Mouse (Mus musculus) left cerebral cortex, adult 11 months (tissue): Measurements from ENCODE around the gene Med12l.

Experiments
- DNase-seq: peaks from one replicate; pipeline ENCODE4 v3.0.0; 2022; ENCODE audit warnings: low spot score

Med12l gene

GRCm38 (mm10) chr3:59005271-59005995, at the start of gene Med12l:
Gene Med12l, plus strand, starts transcription at chr3:59005825.
- peak; percentile 69 for DNase-seq

- no peak for DNase-seq
Observed at GRCm38 (mm10) chr3:58961166-58961565, 44.5 kb upstream of the Med12l start.

GRCm38 (mm10) chr3:58977413-58977812, 28.2 kb upstream of the Med12l start:
- DNase-seq: no peak

GRCm38 (mm10) chr3:58977906-58978622, 27.6 kb upstream of the Med12l start:
- no peak for DNase-seq

GRCm38 (mm10) chr3:58980579-58980978, 25.0 kb upstream of the Med12l start:
- no peak for DNase-seq

- peak; percentile 73 for DNase-seq
Observed at GRCm38 (mm10) chr3:58982896-58983837, 22.5 kb upstream of the Med12l start.

- no peak for DNase-seq
Observed at GRCm38 (mm10) chr3:58983838-58984598, 21.6 kb upstream of the Med12l start.

- no peak for DNase-seq
Observed at GRCm38 (mm10) chr3:58985816-58986215, 19.8 kb upstream of the Med12l start.

GRCm38 (mm10) chr3:58989374-58989773, 16.3 kb upstream of the Med12l start:
- no peak for DNase-seq

- no peak for DNase-seq
Observed at GRCm38 (mm10) chr3:58990556-58990955, 15.1 kb upstream of the Med12l start.

- no peak for DNase-seq
Observed at GRCm38 (mm10) chr3:58992122-58992521, 13.5 kb upstream of the Med12l start.

- no peak for DNase-seq
Observed at GRCm38 (mm10) chr3:58993619-58994018, 12.0 kb upstream of the Med12l start.

- no peak for DNase-seq
Observed at GRCm38 (mm10) chr3:59003756-59004155, 1.9 kb upstream of the Med12l start.

- peak; percentile 18 for DNase-seq
Observed at GRCm38 (mm10) chr3:59005996-59006730, 538 bp downstream of the Med12l start.

- peak; percentile 62 for DNase-seq
Observed at GRCm38 (mm10) chr3:59006731-59007441, 1.3 kb downstream of the Med12l start.

GRCm38 (mm10) chr3:59010276-59010675, 4.7 kb downstream of the Med12l start:
- DNase-seq: no peak

- no peak for DNase-seq
Observed at GRCm38 (mm10) chr3:59015698-59016412, 10.2 kb downstream of the Med12l start.

- no peak for DNase-seq
Observed at GRCm38 (mm10) chr3:59016501-59016900, 10.9 kb downstream of the Med12l start.

- DNase-seq: no peak
Observed at GRCm38 (mm10) chr3:59021236-59021635, 15.6 kb downstream of the Med12l start.

GRCm38 (mm10) chr3:59022251-59022650, 16.6 kb downstream of the Med12l start:
- DNase-seq: no peak
